Mouse (Mus musculus): Measurements from ENCODE around the gene Ube2dnl1.

GRCm38 (mm10) chrX:114895489-114895888, 9.3 kb upstream of the Ube2dnl1 start:
- TF ChIP-seq CTCF (IDR thresholded peaks at IDR 0.05; ENCODE audit: low read depth, low read length) = no peak
- TF ChIP-seq POLR2A (IDR thresholded peaks at IDR 0.05; ENCODE audit: borderline replicate concordance, low read depth, low read length) = no peak

Measured in bone marrow macrophage, adult 2 months (primary cell).